Mouse (Mus musculus) ovary, adult 2 months (tissue): Measurements from ENCODE around the gene Sde2. TPM values are rescaled to one million over a fixed set of nuclear protein-coding genes. Genes with fewer than 3 reads are reported as not detected.

Source experiments
- polyA plus RNA-seq: library from polyadenylated mRNA; depleted of rRNA; stranded (reverse); fragments of >200 nt; gene quantifications from 2 replicates; pipeline ENCODE4 v1.2.3, GENCODE M21; 2012; rRNA removed

The Sde2 gene
- polyA plus RNA-seq: 12.3 and 15.0 TPM in 2 replicates

DNA sequence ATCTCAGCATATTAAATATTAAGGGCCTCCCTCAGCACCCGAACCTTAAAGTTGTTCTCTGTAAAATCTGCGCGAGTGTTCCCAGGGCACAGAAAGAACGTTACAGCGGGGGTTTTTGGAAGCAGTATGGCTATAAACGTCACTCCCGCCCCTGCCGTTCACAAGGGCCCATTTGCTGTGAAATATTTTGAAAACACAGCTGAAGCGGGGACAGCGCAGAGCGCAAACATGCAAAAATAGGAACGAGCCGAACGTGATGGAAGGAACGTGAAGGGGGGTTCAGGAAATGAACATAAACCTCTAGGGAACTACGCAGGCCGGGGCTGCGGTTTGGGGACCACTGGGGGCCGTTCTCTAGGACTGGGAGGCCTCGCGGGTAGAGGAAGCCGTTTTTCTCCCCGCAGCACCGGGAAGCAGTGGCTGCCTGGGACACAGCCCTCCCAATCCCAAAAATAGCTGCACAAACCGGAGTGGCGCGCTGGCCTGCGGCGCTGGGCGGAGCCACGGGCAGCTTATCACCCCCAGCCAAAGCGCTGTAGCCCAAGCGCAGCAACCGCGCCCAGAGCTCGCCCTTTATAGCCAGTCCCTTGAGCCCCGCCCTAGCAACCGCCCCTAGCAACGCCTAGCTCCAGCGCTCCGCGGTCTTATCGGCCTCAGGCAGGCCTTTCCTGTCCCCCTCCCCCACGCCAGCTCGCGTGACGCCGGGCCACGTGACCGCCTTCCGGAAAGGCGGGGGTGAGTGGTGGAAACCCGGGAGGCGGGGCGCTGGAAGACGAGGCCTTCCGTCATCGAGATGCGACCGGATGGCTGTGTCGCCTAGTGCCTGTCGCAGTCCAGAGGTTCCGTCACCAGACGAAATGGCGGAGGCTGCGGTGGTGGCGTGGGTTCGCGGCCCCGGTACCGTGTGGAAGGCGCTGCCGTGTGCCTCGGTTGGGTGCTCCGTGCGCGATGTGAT is at the start of gene Sde2:
TSS of gene Sde2 (plus strand) at position 812 of the 955 bp plus-strand sequence.

DNA sequence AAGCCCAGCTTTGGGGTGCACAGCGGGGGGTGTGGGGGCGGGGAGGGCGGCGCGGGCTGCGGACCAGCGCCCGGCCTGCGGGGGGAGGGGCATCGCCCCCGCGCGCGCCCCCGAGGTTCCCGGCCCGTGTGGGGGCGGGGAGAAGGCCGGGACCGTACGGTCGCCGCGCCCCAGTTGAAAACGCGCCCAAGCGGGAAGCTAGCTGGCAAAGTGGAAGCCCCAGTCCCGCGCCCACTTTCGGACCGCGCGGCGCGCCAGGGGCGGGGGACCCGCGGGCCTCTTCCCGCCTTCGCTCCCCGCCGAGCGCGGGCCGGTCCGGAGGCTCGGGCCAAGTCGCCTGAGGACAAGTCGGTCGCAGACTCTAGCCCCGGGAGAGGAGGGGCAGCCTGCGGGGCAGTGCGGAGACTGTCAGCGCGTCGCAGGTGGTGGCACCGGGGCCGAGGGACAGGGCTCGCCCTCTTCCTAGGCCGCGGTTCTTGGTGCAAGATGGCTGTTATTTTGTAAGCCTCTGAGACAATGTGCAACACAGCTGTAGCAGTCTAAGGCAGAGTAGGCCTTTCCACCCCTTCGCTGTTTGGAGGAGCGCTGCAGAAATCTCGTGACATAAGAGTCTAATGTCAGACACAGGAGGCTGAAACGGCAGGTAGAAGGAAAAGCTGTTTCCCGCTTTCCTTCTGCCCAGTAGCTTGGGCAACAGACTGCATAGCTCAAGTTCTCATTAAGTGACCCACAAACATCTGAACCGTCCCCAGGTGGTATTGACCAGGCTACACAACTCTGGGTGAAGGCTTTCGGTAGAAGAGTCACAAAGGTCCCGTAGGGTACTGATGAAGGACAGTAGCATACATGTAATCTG is 36.8 kb upstream of the Sde2 start, which contains the start of gene H3f3a:
TSS of gene H3f3a (minus strand) at position 59 of the 856 bp plus-strand sequence.

DNA sequence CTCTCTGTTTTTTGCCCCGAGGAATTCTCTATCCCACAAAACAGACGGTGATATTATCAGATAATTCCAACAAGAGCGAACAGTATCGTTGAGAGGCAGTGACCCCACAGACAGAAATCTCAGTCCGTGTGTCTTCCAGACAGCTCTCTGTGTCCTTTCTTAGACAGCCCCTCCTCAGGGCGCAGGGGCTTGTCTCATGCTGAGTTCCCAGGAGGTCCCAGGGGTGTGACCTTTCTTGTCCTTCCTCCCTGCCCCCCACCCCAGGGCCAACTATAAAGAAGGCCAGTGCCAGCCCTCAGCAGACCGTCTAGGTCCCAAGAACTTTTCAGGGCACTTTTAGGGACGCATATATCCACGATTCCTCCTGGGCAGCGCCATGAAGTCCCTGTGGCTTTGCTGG is 41.9 kb downstream of the Sde2 start, which contains the start of gene Lefty2:
TSS of gene Lefty2 (plus strand) at position 301 of the 400 bp plus-strand sequence.

DNA sequence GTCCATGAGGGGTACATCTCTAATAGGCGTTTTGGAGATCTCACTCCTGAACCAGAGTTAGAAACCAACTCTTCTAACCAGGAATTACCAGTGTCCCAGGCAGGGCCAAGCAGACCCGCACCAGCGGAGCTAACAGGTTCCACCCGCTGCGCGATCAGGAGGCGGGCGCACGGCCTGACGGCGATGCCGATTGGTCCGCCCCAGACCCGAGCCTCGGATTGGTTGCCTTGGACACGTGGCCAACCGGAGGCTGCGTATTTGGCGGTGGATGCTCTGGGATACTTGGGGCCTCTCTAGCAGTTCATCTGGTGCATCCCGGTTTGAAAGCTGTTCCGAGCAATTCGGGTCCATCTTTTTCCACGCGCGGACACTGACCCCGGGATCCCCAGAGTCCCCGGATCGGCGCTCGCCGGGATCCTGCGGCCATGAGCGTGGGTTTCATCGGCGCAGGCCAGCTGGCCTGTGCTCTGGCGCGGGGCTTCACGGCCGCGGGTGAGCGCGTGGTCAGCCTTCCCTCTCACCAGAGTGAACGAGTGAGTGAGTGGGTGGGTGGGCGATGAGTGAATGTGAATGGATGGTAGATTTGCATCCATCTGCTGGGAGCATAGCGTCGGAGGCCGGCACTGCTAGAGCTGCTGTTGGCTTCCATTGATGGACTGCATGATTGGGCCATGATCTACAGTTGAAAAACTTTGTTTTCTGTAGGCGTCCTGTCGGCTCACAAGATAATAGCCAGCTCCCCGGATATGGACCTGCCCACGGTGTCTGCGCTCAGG is 53.3 kb downstream of the Sde2 start, which contains the start of gene Pycr2:
TSS of gene Pycr2 (plus strand) at position 255 of the 776 bp plus-strand sequence.

Other genes with a start within 250 kb of the Sde2 start
- 2.7 and 5.9 TPM in 2 replicates for gene Lin9, start 210.0 kb upstream of the Sde2 start, polyA plus RNA-seq
- not detected in 2 replicates for gene Mixl1, start 154.1 kb upstream of the Sde2 start, polyA plus RNA-seq
- 17.9 and 22.8 TPM in 2 replicates for gene Acbd3, start 125.1 kb upstream of the Sde2 start, polyA plus RNA-seq
- 385 and 388 TPM in 2 replicates for gene H3f3a, start 37.2 kb upstream of the Sde2 start, polyA plus RNA-seq
- gene Lefty2, start 42.0 kb downstream of the Sde2 start, polyA plus RNA-seq: 0.38 and 0.61 TPM in 2 replicates
- gene Pycr2, start 53.2 kb downstream of the Sde2 start, polyA plus RNA-seq: 79.9 and 94.7 TPM in 2 replicates
- gene Lefty1, start 83.9 kb downstream of the Sde2 start, polyA plus RNA-seq: 21.2 and 23.4 TPM in 2 replicates
- 47.3 and 47.7 TPM in 2 replicates for gene Tmem63a, start 91.2 kb downstream of the Sde2 start, polyA plus RNA-seq
- gene Ephx1, start 169.8 kb downstream of the Sde2 start, polyA plus RNA-seq: 121 and 183 TPM in 2 replicates
- gene 9130409I23Rik, start 200.1 kb downstream of the Sde2 start, polyA plus RNA-seq: not detected in 2 replicates